Mouse (Mus musculus) kidney, adult 2 months (tissue): ENCODE measurements at regions not wholly inside any gene's neighbourhood (a gene's known extent, or its start where the extent isn't known, plus 50 kb on each side); places are given as distances from the start of the nearest gene placed in this dataset.

Experiments
- DNase-seq: peaks from one replicate; pipeline ENCODE4 v3.0.0; 2021
- H3K27ac ChIP-seq: fragments of 200-500 bp; 2 replicates; pipeline ENCODE4 v1.5.1; 2012; ENCODE audit warnings: low read depth, low read length, control low read depth, inconsistent platforms; ENCODE audit not compliant: insufficient read depth
- H3K27me3 ChIP-seq: fragments of 200-500 bp; replicated peaks from 2 replicates; pipeline ENCODE4 v1.6.1; 2012; ENCODE audit warnings: mild to moderate bottlenecking, moderate library complexity, low read length, inconsistent platforms; ENCODE audit not compliant: control insufficient read depth, insufficient read depth
- H3K36me3 ChIP-seq: fragments of 200-500 bp; 2 replicates; pipeline ENCODE4 v1.6.1; 2012; ENCODE audit warnings: mild to moderate bottlenecking, moderate library complexity, low read length, inconsistent platforms; ENCODE audit not compliant: control insufficient read depth, insufficient read depth
- H3K4me1 ChIP-seq: fragments of 200-500 bp; 2 replicates; pipeline ENCODE4 v1.6.1; 2011; ENCODE audit warnings: low read length; ENCODE audit not compliant: control insufficient read depth, insufficient read depth
- H3K4me3 ChIP-seq: fragments of 200-500 bp; 2 replicates; pipeline ENCODE4 v1.5.1; 2011; ENCODE audit warnings: mild to moderate bottlenecking, low read depth, low read length, control low read depth; ENCODE audit not compliant: insufficient read depth
- CTCF ChIP-seq: fragments of 200-500 bp; conservative IDR thresholded peaks from 2 replicates; pipeline ENCODE4 v1.5.1; 2011; ENCODE audit warnings: low read depth, mild to moderate bottlenecking, control low read depth, low read length, moderate library complexity, mixed read lengths; ENCODE audit not compliant: insufficient read depth, insufficient read length
- POLR2A ChIP-seq: fragments of 200-500 bp; IDR thresholded peaks from one replicate; pipeline ENCODE4 v1.6.1; 2011; ENCODE audit warnings: low read depth, low read length, control low read depth
- WGBS: fragments of 180-500 bp; shearing (Covaris S2); methylation state at CpG from one replicate; pipeline ENCODE4 v1.1.7; 2018; 5-methylcytosine and 5-hydroxymethylcytosine counted together

DNA sequence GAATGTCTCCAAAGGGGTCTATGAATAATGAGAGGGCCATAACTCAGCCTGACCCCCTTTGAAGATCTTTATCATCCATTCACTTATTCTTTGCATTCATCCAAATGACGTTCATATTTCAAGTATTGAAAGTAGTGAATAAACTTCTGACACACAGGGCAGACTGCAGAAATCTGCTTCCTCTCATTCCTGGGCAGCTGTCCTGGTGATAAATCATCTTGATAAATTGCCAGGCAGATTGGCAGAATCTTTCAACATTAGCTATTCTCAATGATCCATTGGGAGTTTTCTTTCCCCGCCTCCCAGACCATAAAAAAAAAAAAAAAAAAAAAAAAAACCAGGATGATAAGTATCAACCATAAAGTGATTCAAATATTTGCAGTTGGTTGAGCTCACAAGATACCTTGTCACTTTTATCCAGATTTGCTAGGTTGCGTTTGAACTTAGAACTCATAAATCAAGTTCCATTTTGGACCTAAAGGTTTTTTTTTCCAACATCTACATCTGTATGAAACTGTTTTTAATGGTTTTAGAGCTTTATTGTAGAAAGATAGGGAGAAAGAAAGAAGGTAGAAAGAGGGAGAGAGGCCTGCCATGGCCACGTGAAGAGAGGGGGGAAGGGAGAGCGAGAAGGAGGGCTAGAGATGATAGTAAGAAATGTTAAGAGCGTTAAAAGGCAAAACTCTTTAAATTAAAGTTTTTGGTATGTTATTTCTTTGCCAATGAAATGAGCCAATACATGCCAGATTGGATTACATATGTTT lies 383.7 kb downstream of the Cylc2 start:
- no peak overlapping the region for H3K4me3 ChIP-seq
- H3K27me3 ChIP-seq = no peaks in the 10 kb centered on the region
- WGBS = 75% methylated on average over 6 of the region's 6 CpGs
- no peak for TF ChIP-seq POLR2A
- TF ChIP-seq CTCF = no peak
- H3K4me1 ChIP-seq = no peaks in the 10 kb centered on the region
- no peak for DNase-seq
- H3K36me3 ChIP-seq = no peaks in the 10 kb centered on the region
- H3K27ac ChIP-seq = no peak overlapping the region

DNA sequence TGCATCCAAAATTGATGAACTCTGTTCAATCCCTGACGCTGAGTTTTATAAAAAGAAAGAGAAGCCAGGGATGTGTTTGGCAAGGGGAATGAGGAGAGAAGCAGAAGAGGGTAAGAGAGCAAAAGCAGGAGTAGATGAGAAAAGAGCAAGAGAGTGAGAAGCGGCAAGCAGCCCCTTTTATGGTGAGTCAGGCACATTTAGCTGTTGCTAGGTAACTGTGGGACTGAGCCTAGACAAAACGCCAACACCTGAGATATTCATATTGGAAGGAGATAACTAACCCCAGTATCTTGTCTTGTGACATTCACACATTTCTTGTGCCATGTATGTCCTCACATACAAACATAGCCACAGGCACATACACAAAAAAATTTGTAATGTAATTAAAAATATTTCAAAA lies 410.8 kb downstream of the Cylc2 start:
- DNase-seq = no peak
- Histone ChIP-seq H3K4me1 (no peaks in the 10 kb centered on the region), H3K27ac (no peak overlapping the region), H3K36me3 (no peaks in the 10 kb centered on the region), H3K4me3 (no peak overlapping the region), H3K27me3 (no peaks in the 10 kb centered on the region)
- WGBS = 47% methylated on average over 3 of the region's 3 CpGs
- TF ChIP-seq CTCF (no peak), POLR2A (no peak)

DNA sequence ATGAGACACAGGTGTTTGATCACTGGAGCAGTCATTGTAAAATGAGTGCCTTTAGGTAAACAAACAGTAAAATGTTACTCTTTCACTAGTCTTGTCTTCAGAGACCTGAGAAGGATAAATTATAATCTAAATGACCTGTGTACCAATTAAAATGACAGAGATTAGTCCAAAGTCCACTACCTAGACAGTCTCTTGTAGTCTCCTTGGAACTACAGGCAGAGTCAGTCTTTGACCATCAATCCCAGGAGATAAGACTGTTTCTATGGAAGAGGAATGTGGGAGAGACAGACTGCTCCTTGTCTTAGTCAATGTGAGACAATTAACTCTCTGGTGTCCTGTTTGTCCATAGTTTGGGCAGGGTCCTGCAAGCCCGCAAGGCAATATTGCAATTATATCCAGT lies 417.0 kb downstream of the Cylc2 start:
- Histone ChIP-seq H3K4me1 (no peaks in the 10 kb centered on the region), H3K27me3 (no peaks in the 10 kb centered on the region), H3K27ac (no peak overlapping the region), H3K36me3 (no peaks in the 10 kb centered on the region), H3K4me3 (no peak overlapping the region)
- DNase-seq = no peak
- TF ChIP-seq POLR2A (no peak), CTCF (no peak)
- 96% methylated on average over 1 of the region's 1 CpGs for WGBS

DNA sequence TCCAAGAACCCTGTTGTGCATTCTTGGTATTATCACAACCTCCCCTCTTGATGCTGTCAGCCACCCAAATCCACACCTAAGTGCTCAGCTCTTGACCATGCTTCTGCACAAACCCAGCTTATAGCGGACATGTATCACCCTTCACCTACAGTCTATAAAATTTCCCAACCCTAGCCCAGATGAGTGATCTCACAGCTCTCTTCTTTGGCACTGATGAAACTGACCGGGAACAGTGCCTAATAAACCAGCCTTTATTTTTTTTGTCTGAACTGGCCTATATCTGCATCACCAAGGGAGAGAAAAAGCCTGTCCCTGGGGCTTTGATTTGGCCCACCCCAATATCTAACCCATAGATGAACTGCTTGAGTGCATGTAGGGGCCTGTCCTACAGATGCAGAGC lies 440.8 kb downstream of the Cylc2 start:
- Histone ChIP-seq H3K4me3 (no peak overlapping the region), H3K36me3 (no peaks in the 10 kb centered on the region), H3K4me1 (no peaks in the 10 kb centered on the region), H3K27ac (no peak overlapping the region), H3K27me3 (no peaks in the 10 kb centered on the region)
- WGBS = 71% methylated on average over 2 of the region's 2 CpGs
- TF ChIP-seq POLR2A (no peak), CTCF (no peak)
- DNase-seq = no peak

DNA sequence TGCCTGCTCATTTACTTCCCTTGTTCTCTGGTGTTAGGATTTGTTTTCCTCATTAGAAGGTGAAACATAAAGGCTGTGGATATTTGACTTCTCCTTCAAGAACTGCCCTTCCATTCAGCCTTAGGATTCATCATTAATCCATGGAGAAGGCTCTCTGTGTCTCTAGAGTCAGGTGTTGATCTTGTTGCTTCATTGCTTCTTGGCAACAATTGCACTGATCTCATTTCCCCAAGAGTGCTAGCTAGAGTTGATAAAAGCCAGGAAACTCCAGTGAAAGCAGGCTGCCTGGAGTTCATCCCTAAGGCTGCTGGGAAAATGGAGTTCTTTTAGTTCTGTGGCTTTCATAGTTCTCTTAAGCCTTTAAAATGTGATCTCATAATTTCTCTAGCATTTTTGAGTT lies 441.8 kb downstream of the Cylc2 start:
- Histone ChIP-seq H3K27ac (no peak overlapping the region), H3K36me3 (no peaks in the 10 kb centered on the region)
- no peak for DNase-seq

DNA sequence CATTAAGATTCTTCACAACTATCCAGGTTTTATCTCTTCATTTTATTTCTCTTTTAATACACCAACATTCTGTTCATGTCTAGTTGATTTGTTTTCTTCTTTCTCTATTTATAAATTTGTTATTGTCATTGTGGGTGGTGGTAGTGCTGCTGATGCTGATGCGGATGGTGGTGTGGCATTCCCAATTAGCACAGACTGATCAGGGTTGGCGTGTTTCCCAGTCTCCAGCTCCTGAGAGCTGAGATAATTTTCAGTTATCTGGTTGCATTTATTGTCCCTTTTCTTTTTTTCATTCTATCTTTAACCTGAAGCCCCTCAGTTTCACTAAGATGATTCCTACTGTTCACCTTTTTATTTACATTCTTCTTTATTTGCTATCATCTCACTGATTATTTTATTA lies 455.0 kb downstream of the Cylc2 start:
- H3K4me3 ChIP-seq = no peak overlapping the region
- 90% methylated on average over 2 of the region's 2 CpGs for WGBS
- no peaks in the 10 kb centered on the region for H3K36me3 ChIP-seq
- no peaks in the 10 kb centered on the region for H3K4me1 ChIP-seq
- no peak overlapping the region for H3K27ac ChIP-seq
- TF ChIP-seq POLR2A (no peak), CTCF (no peak)
- DNase-seq = no peak
- H3K27me3 ChIP-seq = no peaks in the 10 kb centered on the region

More for the DNA sequence above, 441.8 kb downstream of the Cylc2 start:
- TF ChIP-seq CTCF (no peak), POLR2A (no peak)
- Histone ChIP-seq H3K27me3 (no peaks in the 10 kb centered on the region), H3K4me1 (no peaks in the 10 kb centered on the region), H3K4me3 (no peak overlapping the region)

DNA sequence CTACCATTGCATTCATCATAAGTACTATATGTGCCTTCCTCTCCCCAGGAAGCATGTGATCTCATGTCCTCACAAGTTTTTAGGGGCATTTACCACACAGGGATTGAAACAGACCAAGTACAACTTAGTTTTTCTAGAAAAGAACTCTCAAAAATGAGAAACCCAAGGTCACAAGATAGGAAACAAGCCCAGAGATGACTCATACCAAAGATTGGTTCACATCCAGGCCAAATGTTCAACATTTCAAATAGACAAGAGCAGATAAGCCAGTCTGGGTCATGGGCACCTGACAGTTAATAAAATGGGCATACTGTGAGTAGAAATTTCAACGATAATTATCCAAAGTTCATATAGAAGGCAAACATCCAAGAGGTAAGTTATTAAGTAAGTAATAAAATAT lies 457.9 kb downstream of the Cylc2 start:
- no peak for TF ChIP-seq POLR2A
- TF ChIP-seq CTCF = no peak
- H3K27ac ChIP-seq = no peak overlapping the region
- H3K4me3 ChIP-seq = no peak overlapping the region
- H3K27me3 ChIP-seq = no peaks in the 10 kb centered on the region
- no peaks in the 10 kb centered on the region for H3K4me1 ChIP-seq
- no peak for DNase-seq
- no peaks in the 10 kb centered on the region for H3K36me3 ChIP-seq
- 87% methylated on average over 1 of the region's 1 CpGs for WGBS
